Mouse (Mus musculus): ENCODE data around the gene B4galt1.

The B4galt1 gene

GRCm38 (mm10) chr4:40774279-40775259 lies 79.2 kb downstream of the B4galt1 start:
- peak; percentile 57 for DNase-seq

- no peak for DNase-seq
These were observed 93.9 kb downstream of the B4galt1 start for GRCm38 (mm10) chr4:40759876-40760275.

GRCm38 (mm10) chr4:40757780-40758420 lies 95.9 kb downstream of the B4galt1 start, which contains the start of gene Smu1:
Smu1 (minus strand) TSS chr4:40757923.
- DNase-seq, result peak; percentile 97

GRCm38 (mm10) chr4:40757157-40757779 lies 96.5 kb downstream of the B4galt1 start:
- no peak for DNase-seq

Measured in right cerebral cortex, adult 18-20 months (tissue).